Mouse (Mus musculus) layer of hippocampus, adult 8-10 months (tissue): ENCODE data around the gene Cpsf6. TPM values are rescaled to one million over a fixed set of nuclear protein-coding genes. Genes with fewer than 3 reads are reported as not detected.

Source experiments
- DNase-seq, 2 experiments: peaks; one replicate each; pipeline ENCODE4 v3.0.0; 2022; ENCODE audit warnings: low spot score in 2 of 2
- total RNA-seq, 4 experiments: library from RNA; stranded (reverse); gene quantifications; 2 replicates each; pipeline ENCODE4 v1.2.4; 2022

The Cpsf6 gene
- total RNA-seq, 4 experiments from 2014 or later: 104 to 124 (median 117) TPM

DNA sequence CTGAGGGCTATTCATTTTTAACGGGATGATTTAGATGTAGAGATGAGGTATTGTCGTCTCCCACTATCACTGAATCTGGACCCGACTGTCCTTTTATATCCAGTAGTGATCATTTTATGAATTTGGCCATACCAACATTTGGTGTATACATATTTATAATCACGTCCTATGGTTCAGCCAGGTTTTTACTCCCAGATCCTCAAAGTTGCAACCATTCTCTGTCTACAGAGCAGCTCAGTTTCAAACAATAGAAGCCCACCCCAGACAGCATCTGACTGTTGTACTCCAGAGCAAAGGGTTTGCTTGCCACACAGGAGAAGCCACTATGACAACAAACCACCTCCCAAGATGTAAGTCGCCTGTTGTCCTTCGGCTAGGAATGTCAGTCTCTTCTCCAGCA lies 7.2 kb upstream of the Cpsf6 start:
- no peak for DNase-seq

DNA sequence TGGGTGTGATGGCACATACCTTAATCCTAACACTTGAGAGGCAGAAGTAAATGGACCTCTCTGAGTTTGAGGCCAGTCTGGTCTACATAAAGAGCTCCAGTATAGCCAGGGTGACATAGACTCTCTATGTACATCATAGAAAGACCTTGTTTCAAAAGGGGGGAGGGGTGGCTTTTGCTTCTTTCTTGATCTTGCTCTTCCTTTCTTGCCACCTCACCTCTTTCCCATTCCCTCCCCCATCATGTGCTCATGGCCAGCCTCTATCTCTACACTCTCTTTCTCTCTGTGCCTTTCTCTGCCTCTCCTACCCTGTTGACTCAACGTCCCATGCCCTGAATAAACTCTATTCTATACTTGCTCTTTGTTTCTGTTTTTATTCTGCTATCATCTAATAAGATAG lies 6.4 kb upstream of the Cpsf6 start:
- no peak for DNase-seq

DNA sequence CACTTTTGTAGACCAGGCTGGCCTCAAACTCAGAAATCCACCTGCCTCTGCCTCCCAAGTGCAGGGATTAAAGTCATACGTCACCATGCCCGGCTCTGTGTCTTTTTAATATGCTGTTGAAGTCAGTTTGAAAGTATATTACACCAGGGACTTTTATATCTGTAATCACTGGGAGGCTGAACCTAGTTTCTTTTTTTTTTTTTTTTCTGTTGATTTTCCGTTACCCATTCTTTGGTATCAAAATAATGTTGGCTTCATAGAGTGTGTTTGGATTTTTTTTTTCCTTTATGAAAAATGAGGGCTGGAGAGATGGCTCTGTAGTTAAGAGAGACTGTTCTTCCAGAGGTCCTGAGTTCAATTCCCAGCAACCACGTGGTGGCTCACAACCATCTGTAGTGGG lies 5.6 kb upstream of the Cpsf6 start:
- no peak for DNase-seq

DNA sequence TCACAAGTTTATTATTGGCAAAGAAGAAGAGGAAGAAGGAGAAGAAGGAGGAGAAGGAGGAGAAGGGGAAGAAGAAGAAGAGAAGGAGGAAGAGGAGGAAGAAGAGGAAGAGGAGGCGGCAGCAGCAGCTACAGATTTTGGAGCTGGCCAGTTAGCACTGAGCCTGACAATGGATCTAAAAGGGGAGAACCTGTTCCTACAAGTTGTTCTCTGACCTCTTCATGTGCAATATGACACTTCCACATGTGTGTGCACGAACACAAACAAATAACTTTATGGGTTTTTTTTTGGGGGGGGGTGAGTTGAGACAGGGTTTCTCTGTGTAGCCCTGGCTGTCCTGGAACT lies 5.2 kb upstream of the Cpsf6 start:
- DNase-seq: no peak

- no peak for DNase-seq
These were observed 4.7 kb upstream of the Cpsf6 start for GRCm38 (mm10) chr10:117384386-117385085.

DNA sequence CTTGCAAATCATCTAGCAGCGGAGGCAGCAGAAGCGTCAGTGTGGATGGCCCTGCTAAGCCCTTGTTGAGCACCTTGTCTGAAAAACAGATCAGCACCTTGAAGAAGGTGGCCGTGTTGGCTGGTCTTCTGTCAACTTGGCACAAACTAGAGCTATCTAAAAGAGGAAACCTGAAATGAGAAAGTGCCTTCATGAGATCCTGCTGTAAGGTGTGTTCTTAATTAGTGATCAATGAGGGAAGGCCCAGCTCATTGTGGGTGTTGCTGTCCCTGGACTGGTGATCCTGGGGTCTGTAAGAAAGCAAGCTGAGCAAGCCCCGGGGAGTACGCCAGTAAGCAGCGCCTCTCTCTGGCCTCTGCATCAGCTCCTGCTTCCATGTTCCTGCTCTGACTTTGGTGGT lies 4.1 kb upstream of the Cpsf6 start:
- no peak for DNase-seq

GRCm38 (mm10) chr10:117382996-117383550 lies 3.3 kb upstream of the Cpsf6 start:
- no peak for DNase-seq

DNA sequence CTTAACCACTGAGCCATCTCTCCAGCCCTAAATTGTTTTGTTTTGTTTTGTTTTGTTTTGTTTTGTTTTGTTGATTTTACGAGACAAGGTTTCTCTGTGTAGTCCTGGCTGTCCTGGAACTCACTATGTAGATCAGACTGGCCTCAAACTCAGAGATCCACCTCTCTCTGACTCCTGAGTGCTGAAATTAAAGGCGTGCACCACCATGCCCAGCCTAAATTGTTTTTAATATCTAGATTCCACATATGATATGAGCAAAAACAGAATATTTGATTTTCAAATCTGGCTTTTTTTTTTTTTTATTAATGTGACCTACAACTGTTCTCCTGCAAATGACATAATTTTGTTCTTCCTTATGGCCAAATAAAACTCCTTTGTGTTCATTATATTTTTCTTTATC lies 2.3 kb upstream of the Cpsf6 start:
- no peak for DNase-seq

DNA sequence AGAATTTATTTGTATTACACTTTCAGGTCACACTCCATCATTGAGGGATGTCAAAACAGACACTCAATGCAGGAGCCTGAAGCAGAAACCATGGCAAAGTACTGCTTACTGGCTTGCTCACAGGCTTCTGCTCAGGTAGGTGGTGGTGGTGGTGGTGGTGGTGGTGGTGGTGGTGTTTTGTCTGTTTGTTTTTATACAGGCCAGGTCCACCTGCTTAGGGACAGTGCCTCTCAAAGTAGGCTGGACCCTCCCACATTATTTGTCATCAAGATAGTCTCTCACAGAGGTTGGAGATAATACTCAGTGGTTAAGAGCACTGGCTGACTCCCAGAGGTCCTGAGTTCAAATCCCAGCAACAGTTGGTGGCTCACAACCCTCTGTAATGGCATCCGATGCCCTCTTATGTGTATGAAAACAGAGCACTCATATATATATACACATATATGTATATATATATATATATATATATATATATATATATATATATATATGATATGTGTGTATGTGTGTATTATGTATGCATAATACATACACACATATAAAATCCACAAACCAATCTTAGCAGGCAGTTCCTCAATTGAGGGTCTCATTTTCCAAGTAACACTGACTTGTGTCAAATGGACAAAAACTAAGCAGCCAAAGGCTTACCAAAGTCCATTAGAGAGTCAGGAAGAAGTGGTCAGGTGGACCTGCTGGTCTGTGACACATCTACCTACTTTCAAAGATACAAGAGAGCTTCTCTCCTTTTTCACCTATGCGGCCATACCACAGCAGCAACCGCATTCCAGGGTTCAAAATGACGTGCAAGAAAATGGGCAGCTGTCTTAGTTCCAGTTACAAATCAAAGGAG lies 1.1 kb upstream of the Cpsf6 start:
- no peak for DNase-seq

- DNase-seq: no peak
These were observed 374 bp downstream of the Cpsf6 start for GRCm38 (mm10) chr10:117379441-117379840.

DNA sequence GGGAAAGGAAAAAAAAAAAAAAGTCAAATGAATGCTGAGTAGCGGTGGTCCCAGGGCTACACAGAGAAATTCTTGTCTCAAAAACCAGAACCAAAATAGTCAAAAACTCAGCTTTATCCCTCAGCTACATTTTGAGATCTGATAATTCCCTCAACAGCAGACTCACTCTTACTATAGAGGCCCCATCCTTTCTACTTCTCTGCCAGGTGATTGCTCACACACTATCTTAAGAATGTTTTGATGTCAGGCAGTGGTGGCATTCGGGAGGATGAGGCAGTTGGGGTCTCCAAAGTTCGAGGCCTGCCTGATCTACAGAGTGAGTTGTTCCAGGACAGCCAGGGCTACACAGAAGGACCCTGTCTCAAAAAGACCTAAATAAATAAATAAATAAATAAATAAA lies 1.2 kb downstream of the Cpsf6 start:
- DNase-seq: no peak

- no peak for DNase-seq
These were observed 1.6 kb downstream of the Cpsf6 start for GRCm38 (mm10) chr10:117378291-117378555.

GRCm38 (mm10) chr10:117377431-117378290 lies 2.2 kb downstream of the Cpsf6 start:
- DNase-seq: no peak

DNA sequence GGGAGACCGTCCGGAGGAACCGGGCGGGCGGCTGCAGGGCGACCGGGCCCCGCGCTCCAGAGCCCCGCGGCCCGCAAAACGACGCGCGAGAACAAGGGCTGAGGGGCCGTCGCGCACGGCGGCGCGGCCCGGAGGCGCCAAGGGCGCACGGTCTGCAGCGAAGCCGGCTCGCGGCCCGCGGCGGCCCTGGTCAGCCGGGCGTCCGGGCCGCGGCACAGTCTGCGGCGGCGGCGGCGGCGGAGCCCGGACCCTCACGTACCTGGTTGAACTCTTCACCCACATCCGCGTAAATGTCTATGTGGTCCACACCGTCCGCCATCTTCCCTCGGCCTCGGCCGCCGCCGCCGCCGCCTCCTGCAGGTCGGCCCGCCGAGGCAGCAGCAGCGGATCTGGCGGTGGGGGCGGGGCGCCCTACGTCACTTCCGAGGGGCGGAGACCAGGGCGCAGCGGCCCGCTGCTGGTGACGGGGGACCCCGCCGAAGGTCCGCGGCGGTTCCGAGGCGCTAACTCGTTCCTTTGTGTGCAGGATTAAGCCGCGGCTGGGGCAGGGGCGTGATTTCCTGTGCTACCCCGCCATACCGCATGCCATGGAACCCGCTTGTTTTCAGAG lies 3.1 kb downstream of the Cpsf6 start:
- peak; percentile 84 to 92 for DNase-seq

GRCm38 (mm10) chr10:117375841-117376579 lies 3.8 kb downstream of the Cpsf6 start:
- DNase-seq: peak in 1 of 2 experiments; percentile 31

DNA sequence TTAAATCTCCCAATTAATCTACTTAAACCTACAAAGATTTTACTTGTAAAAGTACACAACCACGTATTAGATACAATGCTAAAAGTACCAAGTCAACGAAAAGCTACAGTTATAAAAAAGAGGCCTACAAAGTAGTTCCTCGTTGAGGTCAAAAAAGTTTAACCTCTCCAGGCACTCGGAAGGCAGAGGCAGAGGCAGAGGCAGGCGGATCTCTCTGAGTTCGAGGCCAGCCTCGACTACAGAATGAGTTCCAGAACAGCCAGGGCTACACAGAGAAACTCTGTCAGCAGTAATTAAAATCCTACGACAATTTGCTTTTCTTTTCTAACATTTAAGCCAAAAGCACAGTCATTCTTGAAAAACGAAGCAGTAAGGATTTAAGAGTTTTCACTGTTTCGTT lies 4.7 kb downstream of the Cpsf6 start:
- no peak for DNase-seq

DNA sequence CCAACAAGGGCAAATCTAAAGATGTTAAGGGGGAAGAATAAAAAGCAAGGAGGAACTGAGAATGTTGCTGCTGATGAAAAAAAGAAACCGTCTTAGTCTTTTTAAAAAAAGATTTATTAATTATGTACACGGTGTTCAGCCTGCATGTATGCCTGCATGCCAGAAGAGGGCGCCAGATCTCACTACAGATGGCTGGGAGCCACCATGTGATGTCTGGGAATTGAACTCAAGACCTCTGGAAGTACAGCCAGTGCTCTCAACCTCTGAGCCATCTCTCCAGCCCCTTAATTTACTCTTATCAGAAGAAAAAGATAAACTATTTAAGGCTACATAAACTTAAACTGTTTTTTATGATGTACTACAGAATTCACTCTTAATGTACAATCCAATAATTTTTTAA lies 16.7 kb downstream of the Cpsf6 start:
- no peak for DNase-seq

DNA sequence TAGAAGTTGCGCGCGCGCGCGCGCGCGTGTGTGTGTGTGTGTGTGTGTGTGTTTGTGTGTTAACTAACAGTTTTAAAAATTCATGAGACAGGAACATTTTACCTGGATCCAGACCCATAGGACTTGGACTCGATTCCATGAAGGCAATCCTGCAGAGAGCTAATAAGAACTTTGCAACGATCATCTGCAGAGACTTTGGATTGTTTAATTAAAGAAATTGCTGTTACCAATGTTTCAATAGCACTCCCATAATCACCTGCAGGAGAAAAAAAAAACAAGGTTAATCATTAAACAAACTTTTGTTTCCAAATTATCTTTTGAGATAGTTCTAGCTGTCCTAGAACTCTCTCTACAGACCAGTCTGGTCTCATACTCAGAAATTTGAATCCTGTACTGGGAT lies 20.9 kb downstream of the Cpsf6 start:
- DNase-seq: no peak

DNA sequence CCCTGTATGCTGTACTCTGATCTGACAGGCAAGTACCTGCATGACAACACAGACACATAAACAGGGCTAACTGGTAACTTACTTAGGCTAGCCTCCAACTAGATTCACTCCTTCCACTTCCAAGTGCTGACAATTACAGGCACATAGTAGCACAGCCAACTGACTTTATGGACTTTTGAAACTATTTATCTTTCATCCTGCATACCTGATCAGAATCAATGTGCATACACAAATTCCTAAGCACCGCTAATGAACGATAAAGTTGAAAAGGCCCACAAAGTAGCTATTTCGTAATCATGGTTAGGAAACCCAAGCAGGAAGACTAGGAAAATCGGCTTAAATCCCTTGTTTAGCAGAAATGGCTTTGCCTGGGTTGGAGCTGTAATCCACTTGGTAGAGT lies 36.8 kb downstream of the Cpsf6 start:
- no peak for DNase-seq

GRCm38 (mm10) chr10:117342406-117342805 lies 37.4 kb downstream of the Cpsf6 start:
- DNase-seq: no peak

GRCm38 (mm10) chr10:117341029-117341428 lies 38.8 kb downstream of the Cpsf6 start:
- DNase-seq: no peak
